Mouse (Mus musculus): ENCODE results near the gene Rad23a.

Gene Rad23a

DNA sequence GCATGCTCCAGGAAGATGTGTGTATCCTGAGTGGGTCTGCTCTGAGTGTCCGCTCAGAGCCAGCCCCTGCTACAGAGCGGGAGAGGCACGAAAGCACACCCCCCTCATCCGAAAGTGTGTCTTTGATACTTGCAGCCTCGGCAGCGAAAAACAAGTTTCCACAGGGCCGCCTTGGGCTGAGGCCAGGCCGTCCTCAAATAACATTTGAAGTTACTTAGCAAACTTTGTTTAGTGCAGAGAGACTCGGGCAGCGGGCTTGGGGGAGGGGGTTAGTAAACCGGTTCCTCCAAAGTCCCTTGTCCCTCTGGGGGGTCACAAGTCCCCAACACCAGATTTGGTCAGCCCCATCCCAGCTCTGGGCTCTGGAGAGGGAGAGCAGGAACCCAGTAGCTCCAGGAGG is 51.6 kb downstream of the Rad23a start:
- 0 out of 2 replicates have a peak, but pooled peaks have one; percentile 7 for ATAC-seq (ENCODE audit: low TSS enrichment)

DNA sequence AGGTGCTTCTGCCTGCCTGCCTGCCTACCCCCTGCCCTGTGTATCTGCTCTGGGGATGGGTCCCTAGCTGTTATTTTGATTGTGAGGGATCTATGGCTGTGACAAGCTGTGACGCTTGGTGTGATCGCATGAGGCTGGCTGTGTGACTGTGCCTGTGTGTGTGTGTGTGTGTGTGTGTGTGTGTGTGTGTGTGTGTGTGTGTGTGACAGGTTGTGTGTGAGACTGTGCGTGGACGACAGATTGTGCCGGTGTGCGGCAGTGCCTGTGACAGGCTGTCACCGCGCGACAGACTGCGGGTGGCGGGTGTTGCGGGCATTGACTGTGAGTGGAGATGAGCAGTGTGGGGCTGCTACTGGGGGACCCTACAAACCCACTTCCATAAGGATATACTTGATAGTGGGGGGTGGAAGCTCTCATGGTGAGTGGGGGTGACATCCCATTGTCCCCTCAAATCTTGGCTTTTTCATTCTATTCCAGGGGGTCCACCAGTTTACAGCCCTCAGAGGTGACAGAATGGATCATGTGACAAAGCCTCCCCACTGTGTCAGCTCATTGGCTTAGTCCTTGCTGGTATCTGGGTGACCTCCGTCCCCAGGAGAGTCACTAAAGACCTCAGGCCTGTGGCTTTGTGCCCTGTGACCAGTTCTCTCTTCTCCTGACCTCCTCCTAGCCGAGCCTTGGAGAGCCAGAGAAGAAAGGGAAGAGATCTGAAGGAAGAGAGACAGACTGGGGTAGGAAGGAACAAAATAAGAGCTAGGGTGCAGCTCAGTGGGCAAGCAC is 52.8 kb downstream of the Rad23a start:
- ATAC-seq (ENCODE audit: low TSS enrichment): no peak

DNA sequence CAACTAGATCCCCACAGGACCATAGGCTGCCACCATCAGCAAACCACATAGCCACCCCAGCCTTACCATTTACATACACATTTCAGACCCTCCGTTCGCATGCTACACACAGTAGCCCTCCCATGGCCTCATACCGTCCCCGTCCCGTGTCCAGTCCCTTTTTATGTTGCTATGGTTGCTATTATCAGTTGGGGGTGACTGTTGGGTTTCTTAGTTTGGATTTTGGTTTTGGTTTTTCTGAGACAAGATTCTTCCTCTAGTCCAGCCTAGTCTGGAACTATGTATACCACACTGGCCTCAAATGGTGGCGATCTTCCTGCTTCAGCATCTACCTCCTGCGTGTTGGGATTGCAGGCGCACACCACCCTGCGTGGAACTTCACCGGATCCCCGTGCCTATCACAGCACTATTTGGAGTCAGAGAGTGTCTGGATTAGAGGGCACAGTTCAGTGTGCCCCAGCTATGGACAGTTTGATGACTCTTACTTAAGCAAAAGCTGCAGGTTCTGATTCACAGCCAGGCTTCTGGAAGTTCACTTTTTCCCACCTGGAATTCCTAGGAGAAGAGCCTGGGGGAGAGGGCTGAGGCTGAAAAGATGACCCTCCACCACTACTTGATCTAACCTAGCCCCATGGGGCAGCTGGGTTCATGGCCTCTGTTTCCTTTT is 53.5 kb downstream of the Rad23a start:
- no peak for ATAC-seq (ENCODE audit: low TSS enrichment)

DNA sequence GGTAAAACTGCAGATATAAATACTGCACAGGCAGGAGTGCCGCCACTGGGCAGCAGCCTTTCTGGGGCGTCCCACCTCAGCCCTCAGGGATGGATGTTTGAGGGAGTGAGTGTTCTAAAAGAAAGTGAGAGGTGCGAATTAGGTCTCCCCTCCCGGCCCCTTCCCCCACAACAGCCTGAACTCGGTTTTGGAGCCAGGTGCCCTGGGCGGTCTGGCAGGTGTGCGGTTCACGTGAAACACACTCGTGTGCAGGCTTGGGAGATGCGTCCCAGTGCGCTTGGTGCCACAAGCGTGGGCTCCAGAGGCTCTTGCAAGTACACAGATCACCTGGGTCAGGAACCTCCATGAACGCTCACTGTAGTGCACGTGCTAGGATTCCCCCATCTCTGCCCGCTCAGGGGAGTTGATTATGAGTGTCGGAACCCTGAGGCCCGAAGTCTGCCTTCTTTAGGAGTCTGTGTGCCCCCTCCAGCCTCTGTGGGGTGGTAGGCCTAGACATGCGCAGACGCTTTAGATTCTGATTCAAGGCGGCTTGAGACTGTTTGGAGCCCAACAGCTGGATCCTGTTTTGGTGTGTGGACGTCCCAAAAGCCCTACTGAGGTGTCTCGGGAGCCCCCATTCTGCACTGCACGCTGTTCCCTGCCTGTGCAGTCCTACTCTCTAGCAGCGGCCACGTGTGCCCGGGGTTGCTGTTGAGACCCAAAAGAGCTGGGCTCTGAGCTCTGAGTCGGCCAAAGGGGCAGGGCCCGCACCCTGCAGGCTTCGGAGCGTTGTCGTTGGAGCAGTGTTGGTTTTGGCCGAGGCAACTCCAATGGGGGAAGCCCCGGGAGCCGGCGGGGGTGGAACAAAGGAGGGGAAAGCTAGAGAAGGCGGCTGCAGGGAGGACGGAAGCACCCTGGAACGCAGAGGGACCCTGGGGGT is 54.4 kb downstream of the Rad23a start:
- no peak for ATAC-seq (ENCODE audit: low TSS enrichment)

DNA sequence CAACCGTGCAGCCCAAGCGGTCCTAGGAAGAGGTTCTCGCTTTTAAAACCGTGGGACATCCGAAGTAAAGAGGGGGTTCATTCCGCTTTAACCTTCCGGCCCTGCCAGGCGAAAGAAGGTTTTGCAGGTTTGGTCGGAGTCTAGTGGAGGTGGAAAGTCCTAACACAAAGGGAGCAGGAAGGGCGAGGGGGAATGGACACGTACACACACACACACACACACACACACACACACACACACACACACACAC is 55.0 kb downstream of the Rad23a start:
- no peak for ATAC-seq (ENCODE audit: low TSS enrichment)

DNA sequence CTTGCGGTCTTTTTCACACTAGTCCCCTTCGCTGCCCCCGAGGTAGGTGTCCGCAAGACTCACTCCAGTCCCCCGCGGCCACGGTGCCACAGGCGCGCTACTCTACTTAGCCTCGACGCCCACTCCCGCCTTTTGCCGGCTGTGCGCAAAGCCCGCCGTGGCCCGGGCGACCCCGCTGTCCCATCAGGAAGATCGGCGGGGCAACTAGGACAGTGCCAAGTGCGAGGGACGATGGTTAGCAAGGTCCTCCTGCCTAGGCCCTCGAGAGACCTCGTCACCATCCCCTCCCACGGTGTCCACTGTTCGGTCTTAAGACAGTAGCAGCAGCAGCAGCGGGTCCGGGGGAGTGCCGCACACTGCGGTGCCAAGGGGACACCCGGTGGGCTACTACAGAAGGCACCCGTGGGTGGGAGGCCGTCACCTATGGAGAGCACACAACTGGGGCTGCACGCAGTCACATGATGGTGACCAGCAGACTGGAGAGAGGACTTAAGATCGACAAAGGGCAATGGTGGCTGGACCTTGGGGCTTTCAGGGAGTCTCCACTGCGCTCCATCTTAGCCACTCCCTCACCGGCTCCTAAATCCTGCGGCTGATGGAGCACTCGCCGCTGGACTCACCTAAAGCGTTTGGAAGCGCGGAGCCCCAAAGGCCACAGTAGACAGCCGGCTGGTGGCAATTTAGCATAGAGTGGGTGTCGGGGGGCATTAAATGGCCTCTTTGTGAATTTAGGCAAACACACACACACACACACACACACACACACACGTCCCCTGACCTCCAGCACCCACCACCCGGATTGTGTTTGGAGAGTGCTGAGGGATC is 55.6 kb downstream of the Rad23a start:
- no peak for ATAC-seq (ENCODE audit: low TSS enrichment)
